Mouse (Mus musculus): Measurements from ENCODE around the gene Lcn4.
"Not testable (repeated sequence)": the region's sequence is repeated elsewhere in the genome, so short reads cannot be mapped to it uniquely, and the experiment has no call there.

Lcn4 gene

DNA sequence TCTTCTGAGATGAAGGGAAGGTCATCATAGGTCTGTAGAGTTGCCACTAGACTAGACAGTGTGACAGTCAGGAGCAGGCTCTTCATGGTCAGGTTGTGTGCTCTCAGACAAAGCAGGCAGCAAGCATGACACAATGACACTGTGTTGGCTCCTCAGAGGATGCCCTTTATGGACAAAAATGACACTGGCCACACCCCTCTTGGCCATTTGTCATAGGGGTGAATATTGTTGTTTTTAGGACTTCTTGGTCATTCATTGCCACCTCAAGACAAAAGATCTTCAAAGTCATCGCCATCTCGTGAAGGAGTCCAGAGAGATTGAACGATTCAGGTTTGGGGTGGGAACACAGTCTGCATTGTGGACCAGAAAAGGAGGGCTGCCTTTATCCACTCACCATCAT lies at the start of gene Lcn4:
Gene Lcn4 (minus strand): TSS at position 101 of the 400 bp plus-strand sequence.
- DNase-seq (ENCODE audit: low spot score): no peak

DNA sequence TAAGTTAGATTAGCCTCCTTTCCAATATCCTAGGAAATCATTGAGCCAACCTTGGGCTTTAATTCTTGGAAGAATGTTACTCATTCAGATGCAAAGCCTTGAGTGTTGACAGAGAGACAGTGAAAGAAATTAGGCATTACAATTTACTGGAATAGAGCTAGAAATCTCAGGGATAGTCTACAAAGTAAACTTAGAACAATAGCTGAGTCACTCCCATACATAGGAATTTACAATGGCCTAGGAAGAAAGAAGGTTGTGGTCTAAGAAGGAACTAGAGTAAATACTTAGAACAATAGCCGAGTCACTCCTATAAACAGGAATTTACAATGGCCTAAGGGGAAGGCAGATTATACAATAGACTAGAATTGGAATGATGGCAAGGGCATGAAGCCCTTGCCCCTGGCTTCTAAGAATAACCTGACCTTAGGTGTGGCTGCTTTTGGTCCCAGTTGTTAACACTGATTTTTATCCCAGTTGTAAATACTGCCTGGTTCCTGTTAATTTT lies 15.1 kb upstream of the Lcn4 start:
- DNase-seq (ENCODE audit: low spot score): no peak

DNA sequence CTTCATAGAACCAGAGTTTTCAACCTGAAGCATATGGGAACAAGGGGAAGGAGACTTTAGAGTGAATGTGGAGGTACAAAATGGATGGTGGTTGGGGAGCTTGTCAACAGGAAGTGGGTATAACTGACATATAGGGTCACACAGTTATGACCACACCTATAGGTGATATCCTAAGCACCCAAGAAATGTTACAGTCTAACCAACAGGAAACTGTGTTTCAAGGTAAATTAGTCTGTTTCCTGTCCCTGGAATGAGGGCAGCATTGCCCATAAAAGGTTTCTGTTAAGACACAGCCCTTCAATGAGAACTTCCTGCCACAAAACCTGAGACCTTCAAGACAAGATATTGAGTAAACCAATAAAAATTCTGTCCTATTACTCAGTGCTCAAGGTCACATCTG lies 2.3 kb downstream of the Lcn4 start:
- DNase-seq (ENCODE audit: low spot score): no peak

DNA sequence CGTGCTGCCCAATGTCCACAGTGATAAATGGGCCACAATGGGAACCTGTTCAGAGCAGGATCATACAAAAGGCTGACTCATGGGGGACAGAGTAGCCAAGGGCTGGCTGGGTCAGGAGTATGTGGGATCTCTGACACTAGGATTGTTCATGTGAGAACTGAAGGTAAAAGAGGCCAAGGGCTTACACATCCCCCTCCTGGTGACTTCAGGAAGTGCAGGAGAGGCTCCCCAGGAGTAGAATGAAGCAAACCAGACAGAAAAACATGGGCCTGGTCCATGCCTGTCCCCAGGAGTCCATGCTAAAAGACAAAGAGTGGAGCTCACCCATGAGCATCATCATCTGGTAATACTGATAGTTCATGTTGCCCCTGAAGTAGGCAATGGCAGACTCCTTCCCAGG lies 7.5 kb downstream of the Lcn4 start:
- DNase-seq (ENCODE audit: low spot score): not testable (repeated sequence)

DNA sequence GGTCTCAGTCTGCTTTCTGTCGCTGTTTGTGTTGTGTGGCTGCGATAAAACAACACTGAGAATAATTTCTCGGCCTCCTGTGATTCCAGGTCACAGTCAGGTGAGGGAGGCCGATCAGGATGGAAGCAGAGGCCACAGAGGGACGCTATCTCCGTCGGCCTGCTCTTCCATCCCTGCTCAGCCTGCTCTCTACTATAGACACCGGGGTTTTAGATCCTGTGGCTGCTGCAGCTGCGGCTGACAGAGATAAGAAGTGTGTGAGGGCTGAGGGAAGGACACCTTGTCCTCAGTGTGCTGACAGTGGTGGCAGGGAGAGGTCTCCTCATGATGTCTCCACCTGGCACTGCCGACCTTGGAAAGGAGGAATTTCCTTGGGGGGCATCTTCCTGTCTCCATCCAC lies 8.0 kb downstream of the Lcn4 start:
- DNase-seq (ENCODE audit: low spot score): no peak

DNA sequence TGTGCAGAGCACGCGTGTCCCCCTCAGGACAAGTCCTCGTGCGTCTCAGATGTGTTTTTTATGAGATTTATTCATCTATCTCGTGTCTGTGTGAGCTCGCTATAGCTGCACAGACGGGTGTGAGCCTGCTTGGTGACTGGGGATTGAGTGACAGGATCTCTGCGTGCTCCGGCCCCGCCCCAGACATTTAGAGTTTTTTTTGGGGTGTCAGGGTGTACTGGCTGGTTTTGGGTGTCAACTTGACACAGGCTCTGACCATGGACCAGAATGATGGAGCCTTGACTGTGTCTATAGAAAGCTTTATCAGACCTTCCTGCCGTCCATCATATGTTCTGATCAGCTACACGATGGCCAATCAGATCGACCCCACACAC lies 8.6 kb downstream of the Lcn4 start:
- DNase-seq (ENCODE audit: low spot score): no peak

DNA sequence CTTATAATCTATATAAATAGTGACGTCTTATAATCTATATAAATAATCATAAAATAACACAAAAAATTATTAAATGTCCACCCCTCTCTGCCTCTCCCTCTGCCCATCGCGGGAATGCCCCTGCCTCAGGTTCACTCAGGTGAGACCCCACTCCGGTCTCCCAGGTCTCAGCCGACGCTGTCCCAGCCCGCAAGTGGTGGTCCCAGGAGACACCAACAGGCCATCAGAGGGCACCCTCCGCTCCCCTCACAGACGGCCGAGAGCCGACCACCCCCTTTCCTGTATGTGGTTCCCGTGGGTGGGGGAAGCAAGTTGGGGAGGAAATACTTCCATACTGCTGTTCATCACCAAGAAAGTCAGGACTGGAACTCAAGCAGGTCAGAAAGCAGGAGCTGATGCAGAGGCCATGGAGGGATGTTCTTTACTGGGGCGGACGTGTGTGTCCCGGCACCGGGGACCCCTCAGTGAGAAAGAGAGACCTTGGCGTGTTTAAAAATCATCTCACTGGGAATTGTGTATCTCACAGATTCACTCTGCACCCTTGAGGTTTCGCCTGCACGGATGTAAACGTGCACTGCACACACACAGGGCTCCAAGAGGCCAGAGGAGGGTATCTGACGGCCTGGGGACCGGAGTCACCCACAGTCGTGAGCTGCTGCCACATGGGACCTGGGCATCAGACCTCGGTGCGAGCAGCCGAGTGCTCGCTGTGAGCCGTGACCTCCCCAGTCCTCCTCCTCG lies 9.1 kb downstream of the Lcn4 start:
- no peak for DNase-seq (ENCODE audit: low spot score)

DNA sequence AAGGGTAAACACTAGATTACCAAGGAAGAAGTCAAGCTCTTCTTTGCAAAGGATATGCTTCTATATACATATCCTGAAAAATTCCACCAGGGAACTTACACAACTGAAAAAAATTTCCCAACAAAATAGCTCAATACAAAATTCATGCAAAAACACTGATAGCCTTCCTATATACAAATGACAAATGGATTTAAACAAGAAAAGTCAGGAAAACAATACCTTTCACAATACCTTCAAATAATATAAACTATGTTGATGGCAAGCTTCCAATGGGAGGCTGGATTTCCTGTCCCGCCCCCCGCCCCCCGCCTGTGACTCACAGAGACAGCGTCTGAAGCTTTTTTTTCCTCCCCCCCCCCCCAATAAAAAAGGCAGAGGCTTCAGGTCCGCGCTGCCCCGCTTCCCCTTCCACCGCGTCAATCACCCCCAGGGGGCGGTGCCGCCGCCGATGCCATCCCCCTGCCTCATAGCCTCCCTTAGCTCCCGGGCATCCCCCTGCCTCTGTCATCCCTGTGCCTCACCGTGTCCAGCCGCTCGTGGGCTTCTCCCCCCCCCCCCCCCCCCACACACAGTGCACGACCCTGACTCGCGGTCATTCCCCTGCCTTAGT lies 9.8 kb downstream of the Lcn4 start:
- no peak for DNase-seq (ENCODE audit: low spot score)

DNA sequence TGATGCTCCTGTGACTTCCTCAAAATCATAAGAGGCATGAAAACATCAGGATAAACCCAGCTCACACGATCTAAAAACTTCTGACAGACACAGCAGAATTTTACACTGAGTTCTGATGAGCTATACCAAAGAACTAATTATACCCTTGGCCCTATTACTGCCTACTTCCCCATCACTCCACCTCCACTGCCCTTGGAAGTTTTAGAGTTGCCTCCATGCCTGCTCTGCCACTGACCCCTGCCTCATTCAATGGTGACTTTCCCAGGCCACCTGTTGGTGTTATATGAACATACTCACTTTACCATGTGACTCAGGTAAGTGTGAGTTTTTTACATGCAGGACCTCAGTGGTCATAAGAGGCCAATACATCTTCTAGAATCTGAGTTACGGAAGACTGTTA lies 13.7 kb downstream of the Lcn4 start:
- DNase-seq (ENCODE audit: low spot score): no peak

DNA sequence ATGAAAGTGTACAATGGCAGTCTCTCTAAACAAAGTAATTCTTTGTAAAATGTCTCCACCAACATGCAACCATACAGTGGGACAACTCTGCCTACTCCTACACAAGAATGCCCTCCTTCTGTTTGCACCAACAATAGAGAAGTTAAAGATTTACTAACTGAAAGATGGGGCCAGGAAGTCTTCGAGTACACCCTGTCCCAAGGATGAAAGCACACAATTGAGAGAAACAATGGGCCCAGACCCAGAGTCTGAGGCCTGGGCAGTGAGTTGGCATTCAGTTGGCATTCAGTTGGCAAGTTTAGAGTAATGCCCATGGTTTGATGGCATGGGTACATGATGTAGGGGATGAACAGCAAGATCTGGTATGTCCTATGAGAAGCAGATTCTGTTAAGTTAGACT lies 16.4 kb downstream of the Lcn4 start:
- no peak for DNase-seq (ENCODE audit: low spot score)

DNA sequence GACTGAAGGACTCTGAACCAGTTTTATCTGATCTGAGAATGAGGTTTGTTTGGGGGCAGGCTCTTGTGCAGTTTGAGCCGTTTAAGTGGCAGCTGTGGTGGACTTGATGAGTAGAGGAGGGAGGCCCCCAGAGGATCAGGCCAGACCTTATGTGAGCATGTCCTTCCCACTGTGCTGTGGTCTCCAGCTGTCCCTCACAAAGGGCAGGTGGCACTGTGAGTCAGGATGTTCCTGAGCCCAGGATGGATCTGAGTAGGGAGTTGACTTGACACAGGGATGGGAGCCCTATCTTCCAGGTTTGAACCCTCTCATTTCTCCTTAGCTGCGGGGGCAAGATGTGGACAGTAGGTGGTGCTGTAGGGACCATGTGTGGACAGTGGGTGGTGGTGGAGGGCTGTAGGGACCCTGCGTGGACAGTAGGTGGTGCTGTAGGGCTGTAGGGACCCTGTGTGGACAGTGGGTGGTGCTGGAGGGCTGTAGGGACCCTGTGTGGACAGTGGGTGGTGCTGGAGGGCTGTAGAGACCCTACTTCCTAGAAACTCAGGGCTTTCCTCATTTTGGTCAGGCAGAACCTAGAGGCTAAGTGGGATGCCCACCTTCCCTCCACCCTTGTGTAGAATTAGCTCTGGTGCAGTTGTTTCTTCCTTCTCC lies 24.3 kb downstream of the Lcn4 start:
- peak; percentile 69 for DNase-seq (ENCODE audit: low spot score)

DNA sequence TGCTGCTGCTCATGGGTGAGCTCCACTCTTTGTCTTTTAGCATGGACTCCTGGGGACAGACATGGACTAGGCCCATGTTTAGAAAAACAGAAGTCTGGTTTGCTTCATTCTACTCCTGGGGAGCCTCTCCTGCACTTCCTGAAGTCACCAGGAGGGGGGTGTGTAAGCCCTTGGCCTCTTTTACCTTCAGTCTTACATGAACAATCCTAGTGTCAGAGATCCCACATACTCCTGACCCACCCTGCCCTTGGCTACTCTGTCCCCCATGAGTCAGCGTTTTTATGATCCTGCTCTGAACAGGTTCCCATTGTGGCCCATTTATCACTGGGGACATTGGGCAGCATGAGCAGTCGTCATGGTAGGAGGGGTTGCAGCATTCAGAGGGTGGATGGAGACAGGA lies 27.1 kb downstream of the Lcn4 start:
- DNase-seq (ENCODE audit: low spot score): no peak

DNA sequence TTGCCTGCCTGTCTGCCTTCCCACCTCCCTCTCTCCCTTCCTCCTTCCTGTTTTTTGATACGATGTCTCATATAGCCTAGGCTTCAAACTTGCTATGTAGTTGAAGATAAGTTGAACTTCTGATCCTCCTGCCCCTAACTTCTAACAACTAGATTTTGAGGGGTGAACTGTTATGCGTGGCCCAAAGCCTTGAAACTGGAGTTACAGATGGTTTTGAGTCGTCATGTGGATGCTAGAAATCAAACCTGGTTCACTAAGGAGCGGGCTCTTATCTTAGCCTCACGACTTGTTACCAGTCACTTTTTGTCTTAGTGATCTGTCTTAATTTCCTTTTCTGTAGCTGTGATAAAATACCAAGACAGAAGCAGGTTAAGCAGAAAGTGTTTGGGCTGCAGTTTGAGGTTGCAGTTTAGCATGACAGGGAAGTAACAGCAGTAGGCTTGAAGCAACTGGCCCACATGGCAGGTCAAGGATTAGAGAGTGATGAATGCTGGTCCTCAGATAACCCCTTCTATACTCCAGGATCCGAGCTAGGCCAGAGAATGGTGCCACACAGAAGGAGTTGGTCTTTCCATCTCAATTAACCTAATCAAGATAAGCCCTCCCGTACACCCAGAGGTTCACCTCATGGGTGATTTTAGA lies 30.0 kb downstream of the Lcn4 start:
- DNase-seq (ENCODE audit: low spot score): no peak

DNA sequence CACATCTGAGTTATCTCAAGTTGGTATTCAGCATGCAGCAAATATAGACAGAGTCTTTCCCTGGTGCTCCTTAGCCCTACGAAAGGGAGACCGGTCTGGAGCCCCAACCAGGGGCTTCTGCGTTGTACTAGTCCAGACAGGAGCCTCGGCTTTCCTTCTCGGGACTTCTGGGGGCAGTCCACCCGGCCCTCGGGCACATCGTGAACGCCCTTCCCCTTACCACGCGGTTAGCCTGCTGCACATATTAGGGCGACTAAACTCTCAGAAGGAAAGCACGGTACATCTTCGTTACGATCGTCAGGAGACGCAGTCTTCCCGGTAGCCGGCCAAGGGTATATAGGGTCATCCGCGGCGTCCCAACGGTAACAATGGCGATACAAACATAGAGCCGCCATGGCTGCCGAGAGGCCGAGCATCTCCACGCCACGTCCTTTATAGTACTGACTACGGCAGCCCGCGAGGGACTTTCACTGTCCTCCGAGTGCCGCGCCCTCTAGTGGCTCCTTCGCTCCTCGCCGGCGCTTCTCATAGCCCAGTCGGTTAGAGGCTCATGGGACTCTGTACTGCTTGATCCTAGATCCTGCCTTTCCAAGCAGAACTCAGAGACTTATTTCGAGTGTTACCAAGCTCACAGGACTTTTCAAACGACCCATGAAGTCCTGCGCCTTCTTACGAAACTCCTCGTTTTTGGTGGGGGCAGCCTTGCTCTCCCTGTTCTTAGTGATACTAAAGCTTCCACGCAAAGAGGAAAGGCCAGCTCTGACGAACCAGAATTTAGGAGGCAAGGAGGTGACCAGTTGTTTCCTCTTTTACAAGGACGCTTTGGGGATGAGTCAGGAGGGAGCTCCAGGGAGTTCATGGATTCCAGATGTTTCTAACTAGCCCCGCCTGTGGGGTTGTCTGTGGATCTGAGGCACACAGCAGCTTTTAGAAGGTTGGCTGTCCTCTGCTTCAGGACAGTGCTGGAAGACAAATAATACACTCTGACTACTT lies 30.9 kb downstream of the Lcn4 start:
- DNase-seq (ENCODE audit: low spot score): peak; percentile 97

DNA sequence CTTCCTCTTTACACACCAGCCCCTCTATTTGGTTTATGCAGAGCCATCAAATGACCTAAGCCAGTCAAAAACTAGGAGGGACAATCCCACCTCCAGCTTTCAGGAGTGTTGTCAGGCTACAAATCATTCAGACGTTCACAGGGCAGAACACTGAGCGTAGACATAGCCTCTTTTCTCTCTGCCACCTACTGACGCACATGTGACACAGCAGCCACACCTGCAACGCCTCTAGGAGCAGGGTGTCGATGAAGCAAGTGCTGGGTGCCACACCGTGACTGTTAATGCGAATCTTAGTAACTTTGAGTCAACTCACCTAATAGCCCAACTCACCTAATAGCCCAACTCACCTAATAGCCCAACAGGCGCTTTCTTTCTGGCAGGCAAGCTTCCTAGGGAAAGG lies 32.0 kb downstream of the Lcn4 start:
- no peak for DNase-seq (ENCODE audit: low spot score)

DNA sequence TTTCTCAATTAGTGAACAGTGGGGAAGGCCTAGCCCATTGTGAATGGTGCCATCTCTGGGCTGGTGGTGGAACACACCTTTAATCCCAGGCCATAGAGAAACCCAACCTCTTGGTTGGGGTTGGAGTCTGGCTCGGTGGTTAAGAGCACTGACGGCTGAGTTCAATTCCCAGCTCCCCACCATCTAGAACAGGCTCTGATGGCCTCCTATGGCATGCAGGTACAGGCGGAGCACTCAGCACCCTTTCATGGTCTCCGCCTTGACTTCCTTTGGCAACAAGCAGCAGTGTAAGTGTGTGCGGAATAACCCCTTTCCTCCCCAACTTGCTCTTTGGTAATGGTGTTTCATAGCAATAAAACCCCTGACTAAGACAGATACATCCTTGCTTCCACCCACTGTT lies 32.5 kb downstream of the Lcn4 start:
- no peak for DNase-seq (ENCODE audit: low spot score)

DNA sequence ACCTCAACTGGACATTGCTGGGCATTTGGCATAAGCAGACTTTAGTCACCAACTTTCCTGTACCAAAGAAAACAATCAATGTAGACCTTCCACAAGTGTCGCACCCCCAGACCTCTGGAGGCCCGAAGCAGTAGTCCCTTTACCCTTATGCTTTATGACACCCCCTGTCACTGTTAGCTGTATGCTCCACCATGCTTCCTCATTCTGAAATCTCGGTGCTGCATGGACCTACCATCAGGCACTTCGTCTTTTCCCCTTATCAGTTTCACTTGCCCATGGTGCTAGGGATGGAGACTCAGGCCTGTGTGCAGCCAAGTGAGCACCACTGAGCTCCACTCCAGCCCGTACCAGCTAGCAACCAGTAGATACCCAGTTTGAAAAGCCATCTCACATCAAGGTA lies 33.0 kb downstream of the Lcn4 start:
- DNase-seq (ENCODE audit: low spot score): no peak

DNA sequence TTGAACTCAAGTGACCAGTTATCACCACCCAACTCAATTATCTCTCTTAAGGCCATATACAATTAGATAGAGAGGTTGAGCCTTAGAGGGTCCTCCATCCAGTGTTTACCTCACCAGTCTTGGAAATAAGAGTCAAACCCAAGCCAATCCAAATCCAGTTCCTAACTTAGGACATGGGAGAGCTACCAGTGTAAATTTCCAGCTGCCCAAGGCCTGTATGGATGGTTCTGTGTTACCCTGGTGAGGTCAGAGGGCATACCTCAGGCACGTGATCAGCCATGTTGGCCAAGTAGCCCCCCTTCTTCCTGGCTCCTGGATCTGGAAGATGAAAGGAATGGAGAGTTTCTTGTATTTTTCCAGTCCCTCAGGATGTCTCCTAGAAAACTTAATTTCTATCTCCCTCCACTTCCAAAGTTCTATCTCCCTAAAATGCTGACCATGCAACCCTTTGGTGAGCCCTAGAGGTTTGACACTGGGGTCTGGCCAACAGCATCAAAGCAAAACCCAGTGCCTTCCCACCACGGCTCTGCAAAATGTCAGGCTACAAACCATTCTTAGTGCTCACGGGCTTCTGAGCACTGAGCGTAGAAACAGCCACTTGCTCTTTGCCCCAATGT lies 33.7 kb downstream of the Lcn4 start:
- DNase-seq (ENCODE audit: low spot score): no peak

DNA sequence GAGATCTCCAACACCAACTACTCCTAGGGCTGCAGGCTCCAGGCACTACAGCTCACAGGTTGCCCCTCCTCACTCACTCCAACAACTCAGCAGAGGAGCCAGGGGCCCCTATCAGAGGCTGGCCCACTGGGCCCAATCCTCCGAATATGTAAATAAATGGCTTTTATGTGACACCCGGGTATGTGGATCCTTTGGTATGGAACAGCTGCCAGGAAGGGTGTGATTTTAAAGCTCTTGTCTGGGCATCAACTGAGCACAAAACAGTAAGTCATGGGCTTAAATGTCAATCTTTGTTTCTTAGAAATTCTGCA lies 34.8 kb downstream of the Lcn4 start:
- DNase-seq (ENCODE audit: low spot score): no peak

DNA sequence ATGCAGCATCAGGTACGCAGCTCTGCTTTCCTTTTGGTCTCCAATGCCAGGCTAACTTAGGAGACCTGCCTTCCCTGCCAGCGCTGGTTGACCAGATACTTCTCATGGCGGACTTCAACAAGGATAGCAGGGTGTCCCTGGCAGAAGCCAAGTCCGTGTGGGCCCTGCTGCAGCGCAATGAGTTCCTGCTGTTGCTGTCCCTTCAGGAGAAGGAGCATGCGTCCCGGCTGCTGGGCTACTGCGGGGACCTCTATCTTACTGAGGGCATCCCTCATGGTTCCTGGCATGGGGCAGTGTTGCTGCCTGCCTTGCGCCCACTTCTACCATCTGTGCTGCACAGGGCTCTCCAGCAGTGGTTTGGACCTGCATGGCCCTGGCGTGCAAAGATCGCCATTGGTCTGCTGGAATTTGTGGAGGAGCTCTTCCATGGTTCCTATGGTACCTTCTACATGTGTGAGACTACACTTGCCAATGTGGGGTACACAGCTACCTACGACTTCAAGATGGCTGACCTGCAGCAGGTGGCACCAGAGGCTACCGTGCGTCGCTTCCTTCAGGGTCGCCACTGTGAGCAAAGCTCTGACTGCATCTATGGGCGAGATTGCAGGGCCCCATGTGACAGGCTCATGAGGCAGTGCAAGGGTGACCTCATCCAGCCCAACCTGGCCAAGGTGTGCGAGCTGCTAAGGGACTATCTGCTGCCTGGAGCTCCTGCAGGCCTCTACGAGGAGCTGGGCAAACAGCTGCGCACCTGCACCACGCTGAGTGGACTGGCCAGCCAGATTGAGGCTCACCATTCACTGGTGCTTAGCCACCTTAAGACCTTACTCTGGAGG lies 35.4 kb downstream of the Lcn4 start:
- DNase-seq (ENCODE audit: low spot score): no peak

Measured in layer of hippocampus, adult 9-10 months (tissue).